Mouse (Mus musculus) frontal cortex, postnatal 25 days (tissue): ENCODE measurements at regions not wholly inside any gene's neighbourhood (a gene's known extent, or its start where the extent isn't known, plus 50 kb on each side); places are given as distances from the start of the nearest gene placed in this dataset.

Experiments
- DNase-seq, 2 experiments: peaks; one replicate each; pipeline ENCODE4 v3.0.0; 2022; ENCODE audit warnings: low spot score in 2 of 2

GRCm38 (mm10) chr11:56925368-56925896, 85.8 kb upstream of the Gria1 start:
- no peak for DNase-seq

GRCm38 (mm10) chr11:56932766-56933165, 78.4 kb upstream of the Gria1 start:
- DNase-seq = no peak

GRCm38 (mm10) chr11:56952357-56952756, 58.8 kb upstream of the Gria1 start:
- DNase-seq = no peak

GRCm38 (mm10) chr11:56957824-56958223, 53.4 kb upstream of the Gria1 start:
- DNase-seq = no peak
